Mouse (Mus musculus): ENCODE data around the gene Snx5. TPM values are rescaled to one million over a fixed set of nuclear protein-coding genes. Genes with fewer than 3 reads are reported as not detected.

The Snx5 gene
- polyA plus RNA-seq, 1 experiment from 2014 or later: 91.8 TPM

DNA sequence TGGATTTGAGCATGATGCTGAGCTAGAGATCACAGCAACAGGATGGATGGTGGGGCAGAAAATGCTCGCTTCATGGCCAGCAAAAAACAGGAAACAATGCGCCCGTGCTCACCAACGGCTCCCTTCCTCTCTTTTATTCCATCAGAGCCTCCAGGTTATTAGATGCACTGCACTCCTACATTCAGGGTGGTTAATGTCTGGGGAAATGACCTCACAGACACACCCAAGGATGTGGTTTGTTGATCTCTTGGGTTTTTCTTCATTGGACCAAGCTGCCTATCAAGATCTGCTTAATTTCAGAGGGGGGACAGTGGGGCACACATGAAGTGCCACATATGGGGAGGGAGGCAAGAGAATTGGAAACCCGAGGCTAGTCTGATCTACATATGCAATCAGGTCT, 39.6 kb downstream of the Snx5 start:
- 81% methylated on average over 5 of the region's 5 CpGs for WGBS
- no peak for DNase-seq (ENCODE audit: low spot score)
- Histone ChIP-seq H3K4me3 (no peak overlapping the region), H3K4me1 (replicated peaks) (peaks cover 12% of the 10 kb centered on the region), H3K27me3 (ENCODE audit: insufficient read depth, poor library complexity, severe bottlenecking) (no peaks in the 10 kb centered on the region), H3K36me3 (no peaks in the 10 kb centered on the region), H3K27ac (no peak overlapping the region), H3K9me3 (peaks cover 11% of the 10 kb centered on the region; the same call in 1 of the 2 replicates)

DNA sequence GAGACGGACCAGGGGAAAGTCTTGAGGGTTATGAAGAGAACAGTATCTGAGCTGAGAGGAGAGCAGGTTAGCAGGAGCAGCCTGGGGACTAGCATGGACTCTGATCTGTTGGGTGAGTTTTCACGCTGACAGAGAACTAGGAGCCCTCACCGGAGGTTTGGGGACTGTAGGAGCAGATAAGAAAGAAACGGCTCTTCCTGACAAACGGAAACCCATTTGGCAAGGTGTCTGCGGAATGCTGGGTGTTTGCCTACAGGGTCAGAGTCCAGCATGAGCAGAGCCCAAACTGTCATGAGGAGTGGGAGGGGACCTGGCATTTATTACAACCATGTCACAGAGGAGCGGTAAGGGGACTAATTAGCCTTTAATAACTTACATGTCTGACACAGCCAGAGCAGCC, 40.2 kb downstream of the Snx5 start:
- H3K27me3 ChIP-seq (ENCODE audit: insufficient read depth, poor library complexity, severe bottlenecking): no peaks in the 10 kb centered on the region
- H3K9me3 ChIP-seq: peaks cover 11% of the 10 kb centered on the region; the same call in 1 of the 2 replicates
- H3K4me1 ChIP-seq (replicated peaks): peaks cover 5% of the 10 kb centered on the region
- H3K27ac ChIP-seq: no peak overlapping the region
- no peak for DNase-seq (ENCODE audit: low spot score)
- 72% methylated on average over 7 of the region's 7 CpGs for WGBS
- H3K4me3 ChIP-seq: no peak overlapping the region
- H3K36me3 ChIP-seq: no peaks in the 10 kb centered on the region

DNA sequence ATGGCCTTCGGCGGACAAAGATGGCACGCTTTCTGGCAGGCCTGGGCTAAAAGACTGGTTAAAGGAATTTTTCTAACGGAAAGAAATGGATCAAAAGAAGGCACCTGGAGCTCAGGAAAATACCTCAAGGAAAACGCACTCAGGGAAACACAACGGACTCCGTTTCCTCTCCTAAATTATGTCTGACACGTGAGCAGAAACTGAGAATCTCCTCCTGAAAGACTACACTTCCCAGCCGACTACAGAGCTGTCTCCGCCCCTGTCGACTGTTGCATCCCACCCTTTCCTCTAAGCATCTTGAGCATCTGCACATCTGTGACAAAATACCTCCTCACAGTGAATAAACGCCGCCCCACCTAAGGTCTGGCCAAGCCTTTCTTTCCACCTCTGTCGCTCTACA, 41.1 kb downstream of the Snx5 start:
- Histone ChIP-seq H3K4me3 (no peak overlapping the region), H3K27ac (no peak overlapping the region), H3K4me1 (replicated peaks) (peaks cover 7% of the 10 kb centered on the region), H3K27me3 (ENCODE audit: insufficient read depth, poor library complexity, severe bottlenecking) (no peaks in the 10 kb centered on the region), H3K9me3 (peaks cover 8% of the 10 kb centered on the region; the same call in 1 of the 2 replicates), H3K36me3 (no peaks in the 10 kb centered on the region)
- no peak for DNase-seq (ENCODE audit: low spot score)
- 91% methylated on average over 14 of the region's 14 CpGs for WGBS

DNA sequence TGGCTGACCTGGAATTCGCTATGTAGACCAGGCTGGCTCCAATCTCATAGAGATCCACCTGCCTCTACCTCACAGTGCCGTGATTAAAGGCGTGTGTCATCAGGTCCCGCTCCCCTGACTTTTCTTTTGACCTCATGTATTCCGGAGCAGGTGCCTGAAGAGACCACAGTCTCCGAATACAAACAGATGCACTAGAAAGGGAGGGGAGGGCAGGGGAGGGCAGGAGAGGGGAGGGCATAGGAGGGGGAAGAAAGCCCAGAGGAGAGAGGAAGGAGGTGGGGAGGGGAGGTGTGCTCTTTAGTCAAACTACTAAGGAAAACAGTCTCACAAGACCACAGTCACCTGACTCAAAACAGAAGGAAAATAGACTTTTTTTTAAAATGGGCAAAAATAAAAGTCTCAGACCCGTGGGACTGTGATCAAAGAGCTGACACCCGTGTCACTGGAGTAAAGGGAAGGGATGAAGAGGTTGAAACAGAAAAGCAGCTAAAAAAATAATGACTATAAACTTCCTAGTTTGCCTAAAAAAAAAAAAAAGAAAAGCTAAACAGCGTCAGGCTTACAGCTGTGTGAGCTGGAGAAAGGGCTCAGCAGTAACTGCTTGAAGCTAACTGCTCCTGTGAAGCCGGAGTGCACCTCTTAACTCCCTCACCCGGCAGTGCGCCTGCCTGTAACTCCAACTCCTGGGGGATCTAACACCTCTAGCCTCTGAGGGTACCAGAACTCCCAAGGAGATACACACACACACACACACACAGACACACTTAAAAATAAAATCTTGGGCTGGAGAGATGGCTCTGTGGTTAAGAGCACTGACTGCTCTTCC, 42.0 kb downstream of the Snx5 start:
- 78% methylated on average over 12 of the region's 12 CpGs for WGBS
- no peak overlapping the region for H3K27ac ChIP-seq
- H3K4me1 ChIP-seq (replicated peaks): peaks cover 13% of the 10 kb centered on the region
- H3K9me3 ChIP-seq: peaks cover 8% of the 10 kb centered on the region; the same call in 1 of the 2 replicates
- DNase-seq (ENCODE audit: low spot score): no peak
- H3K4me3 ChIP-seq: no peak overlapping the region
- H3K36me3 ChIP-seq: no peaks in the 10 kb centered on the region
- no peaks in the 10 kb centered on the region for H3K27me3 ChIP-seq (ENCODE audit: insufficient read depth, poor library complexity, severe bottlenecking)

DNA sequence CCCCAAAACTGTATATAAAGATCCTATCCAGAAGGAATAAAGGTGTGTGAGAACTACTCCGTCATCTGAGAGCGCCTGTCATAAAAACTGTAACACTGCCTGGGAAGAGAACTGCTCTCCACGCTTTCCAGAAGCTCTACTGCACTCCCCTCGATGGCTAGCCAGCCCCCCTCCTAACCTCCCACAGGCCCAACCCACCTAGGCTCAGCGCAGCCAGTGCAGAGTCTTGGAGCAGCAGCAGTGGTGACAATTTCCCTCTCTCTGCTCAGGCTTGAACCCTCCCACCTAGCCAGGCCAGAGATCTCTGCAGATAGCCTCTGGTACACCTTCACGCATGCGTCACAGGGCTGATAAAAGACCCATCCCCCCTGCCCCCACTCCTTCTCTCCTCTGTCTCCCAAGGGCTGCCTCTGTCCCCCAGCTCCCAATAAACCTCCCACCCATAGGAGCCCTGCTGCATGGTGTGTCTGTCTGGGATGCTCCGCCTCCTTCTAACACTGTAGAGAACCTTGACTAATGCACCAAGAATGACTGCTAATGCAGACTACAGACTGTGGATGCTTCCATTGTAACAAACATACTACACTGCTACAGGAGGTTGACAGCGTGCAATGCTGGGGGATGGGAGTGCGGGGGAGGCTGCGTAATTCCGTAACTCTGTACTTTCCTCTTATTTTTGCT, 43.7 kb downstream of the Snx5 start:
- DNase-seq (ENCODE audit: low spot score): no peak
- Histone ChIP-seq H3K4me3 (no peak overlapping the region), H3K27me3 (ENCODE audit: insufficient read depth, poor library complexity, severe bottlenecking) (no peaks in the 10 kb centered on the region), H3K27ac (no peak overlapping the region), H3K4me1 (replicated peaks) (peaks cover 13% of the 10 kb centered on the region), H3K36me3 (no peaks in the 10 kb centered on the region), H3K9me3 (peaks cover 8% of the 10 kb centered on the region; the same call in 1 of the 2 replicates)
- 83% methylated on average over 12 of the region's 12 CpGs for WGBS

DNA sequence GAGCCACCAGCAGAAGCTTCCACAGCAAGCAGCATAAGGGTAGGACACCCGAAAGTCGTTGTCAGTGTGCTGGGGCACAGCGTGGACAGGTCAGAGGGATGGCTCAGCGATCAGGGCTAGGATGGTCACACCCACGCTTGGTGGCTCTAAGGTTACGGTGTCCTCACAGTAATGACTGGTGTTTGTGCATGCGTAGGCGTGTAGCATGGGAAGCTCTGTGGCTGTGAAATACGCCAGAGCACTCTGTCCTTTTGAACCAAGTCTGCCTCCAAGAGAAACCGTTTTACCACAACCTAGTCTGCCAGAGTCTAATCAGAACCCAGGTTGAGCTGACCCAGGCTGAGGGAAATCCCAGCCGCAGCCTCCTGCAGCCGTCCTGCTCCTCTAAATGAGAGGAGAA, 46.4 kb downstream of the Snx5 start:
- 68% methylated on average over 12 of the region's 12 CpGs for WGBS

DNA sequence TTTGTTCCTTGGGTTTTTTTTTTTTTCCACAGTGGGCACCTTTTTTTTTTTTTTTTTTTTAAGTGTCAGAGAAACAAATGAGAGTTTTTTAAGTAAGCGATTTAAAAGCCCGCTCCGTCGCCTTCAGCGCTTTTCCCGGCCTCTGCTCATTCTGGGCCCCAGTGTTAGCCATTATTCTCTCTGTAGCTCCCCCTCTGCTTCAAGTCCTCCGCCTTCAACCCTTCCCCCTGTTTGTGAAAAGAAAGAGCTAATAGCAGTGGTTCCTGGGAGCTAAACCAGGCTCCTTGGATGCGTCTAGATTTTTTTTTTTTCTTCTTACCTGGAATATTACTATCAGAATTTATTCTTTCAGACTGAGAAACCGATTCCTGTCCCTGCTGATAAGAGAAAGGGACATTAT, 55.1 kb downstream of the Snx5 start:
- 21% methylated on average over 9 of the region's 9 CpGs for WGBS
- Histone ChIP-seq H3K4me1 (replicated peaks) (peaks cover 18% of the 10 kb centered on the region), H3K27me3 (ENCODE audit: insufficient read depth, poor library complexity, severe bottlenecking) (no peaks in the 10 kb centered on the region), H3K36me3 (no peaks in the 10 kb centered on the region), H3K4me3 (no peak overlapping the region), H3K27ac (peak overlapping the region; percentile 66; the same call in 1 of the 2 replicates), H3K9me3 (no peaks in the 10 kb centered on the region)
- no peak for DNase-seq (ENCODE audit: low spot score)

More for the DNA sequence above, 46.4 kb downstream of the Snx5 start:
- no peak overlapping the region for H3K27ac ChIP-seq
- H3K4me1 ChIP-seq (replicated peaks): peaks cover 13% of the 10 kb centered on the region; the same call in 1 of the 2 replicates
- H3K36me3 ChIP-seq: no peaks in the 10 kb centered on the region
- DNase-seq (ENCODE audit: low spot score): no peak
- H3K9me3 ChIP-seq: peaks cover 8% of the 10 kb centered on the region; the same call in 1 of the 2 replicates
- no peak overlapping the region for H3K4me3 ChIP-seq
- H3K27me3 ChIP-seq (ENCODE audit: insufficient read depth, poor library complexity, severe bottlenecking): no peaks in the 10 kb centered on the region

DNA sequence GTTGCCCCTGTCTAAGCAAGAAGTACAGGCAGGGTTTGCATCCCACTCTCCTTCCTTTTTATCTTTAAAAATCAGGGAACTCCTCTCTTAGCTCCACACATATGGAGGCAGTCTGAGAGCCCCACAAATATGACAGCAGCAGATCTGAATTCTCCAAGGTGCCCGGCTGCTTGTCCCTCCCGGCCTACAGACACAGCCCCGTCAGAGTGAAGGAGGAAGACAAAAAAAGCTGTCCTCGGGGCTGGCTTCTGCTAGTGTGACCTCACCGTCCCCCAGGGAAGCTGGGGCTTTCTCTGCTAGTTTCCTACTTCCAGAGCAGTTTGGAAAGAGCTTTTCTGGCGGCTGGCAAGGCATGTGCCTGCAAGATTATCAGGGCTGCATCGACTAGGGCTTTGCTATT, 55.5 kb downstream of the Snx5 start:
- Histone ChIP-seq H3K36me3 (no peaks in the 10 kb centered on the region), H3K27me3 (ENCODE audit: insufficient read depth, poor library complexity, severe bottlenecking) (no peaks in the 10 kb centered on the region), H3K27ac (peak overlapping the region; percentile 66), H3K4me1 (replicated peaks) (peaks cover 18% of the 10 kb centered on the region), H3K4me3 (no peak overlapping the region), H3K9me3 (no peaks in the 10 kb centered on the region)
- WGBS: 6% methylated on average over 7 of the region's 7 CpGs
- peak; percentile 54 for DNase-seq (ENCODE audit: low spot score)

DNA sequence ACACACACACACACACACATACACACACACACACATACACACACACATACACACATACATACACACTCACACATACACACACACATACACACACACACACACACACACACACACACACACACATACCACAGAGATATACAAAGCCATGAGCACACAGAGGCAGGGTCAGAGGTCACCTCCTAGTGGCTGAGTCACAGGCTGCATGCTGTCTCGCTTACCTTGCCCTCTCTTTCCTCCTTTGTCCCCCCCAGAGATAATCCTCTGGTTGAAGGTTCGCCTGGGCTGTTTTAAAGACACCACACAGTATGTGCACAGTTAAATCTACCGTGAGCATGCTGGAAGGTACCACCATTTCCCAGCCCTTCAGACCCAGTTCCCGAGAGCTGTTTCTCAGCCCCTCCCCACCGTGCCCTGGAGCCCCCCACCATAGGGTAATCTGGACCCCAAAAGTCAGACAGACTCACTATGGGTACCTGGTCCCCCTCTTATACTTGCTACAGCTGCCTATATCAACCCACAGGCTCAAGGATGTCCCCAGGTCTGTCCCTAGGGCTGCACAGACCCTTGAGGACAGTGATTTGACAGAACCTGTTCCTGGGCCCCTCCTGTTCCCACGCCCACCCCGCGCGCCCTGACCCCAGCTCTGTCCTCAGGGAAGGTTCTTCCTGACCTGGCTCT, 56.1 kb downstream of the Snx5 start:
- WGBS: 54% methylated on average over 9 of the region's 9 CpGs
- peaks cover 18% of the 10 kb centered on the region for H3K4me1 ChIP-seq (replicated peaks)
- DNase-seq (ENCODE audit: low spot score): no peak
- peak overlapping the region; percentile 66 for H3K27ac ChIP-seq
- no peaks in the 10 kb centered on the region for H3K9me3 ChIP-seq
- H3K4me3 ChIP-seq: no peak overlapping the region
- H3K36me3 ChIP-seq: no peaks in the 10 kb centered on the region
- H3K27me3 ChIP-seq (ENCODE audit: insufficient read depth, poor library complexity, severe bottlenecking): no peaks in the 10 kb centered on the region

DNA sequence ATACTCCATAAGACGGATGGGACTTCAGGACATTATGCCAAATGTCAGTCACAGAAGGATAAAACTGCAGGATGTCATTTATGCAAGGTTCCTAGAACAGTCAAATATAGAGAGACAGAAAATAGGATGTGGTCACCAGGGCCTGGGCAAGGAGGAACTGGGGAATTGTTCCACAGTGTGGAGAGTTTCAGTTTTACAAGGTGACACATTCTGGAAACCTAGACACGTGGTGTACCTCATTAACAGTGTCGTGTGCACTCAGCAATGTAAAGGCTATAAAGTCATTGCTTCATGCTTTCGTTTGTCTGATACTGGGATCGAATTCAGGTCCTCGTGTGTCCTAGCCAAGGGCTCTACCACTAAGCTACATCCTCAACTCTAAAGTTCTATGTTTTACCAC, 56.9 kb downstream of the Snx5 start:
- Histone ChIP-seq H3K27me3 (ENCODE audit: insufficient read depth, poor library complexity, severe bottlenecking) (no peaks in the 10 kb centered on the region), H3K27ac (no peak overlapping the region), H3K36me3 (no peaks in the 10 kb centered on the region), H3K9me3 (no peaks in the 10 kb centered on the region), H3K4me3 (no peak overlapping the region), H3K4me1 (replicated peaks) (peaks cover 18% of the 10 kb centered on the region)
- WGBS: 91% methylated on average over 6 of the region's 6 CpGs
- DNase-seq (ENCODE audit: low spot score): no peak

DNA sequence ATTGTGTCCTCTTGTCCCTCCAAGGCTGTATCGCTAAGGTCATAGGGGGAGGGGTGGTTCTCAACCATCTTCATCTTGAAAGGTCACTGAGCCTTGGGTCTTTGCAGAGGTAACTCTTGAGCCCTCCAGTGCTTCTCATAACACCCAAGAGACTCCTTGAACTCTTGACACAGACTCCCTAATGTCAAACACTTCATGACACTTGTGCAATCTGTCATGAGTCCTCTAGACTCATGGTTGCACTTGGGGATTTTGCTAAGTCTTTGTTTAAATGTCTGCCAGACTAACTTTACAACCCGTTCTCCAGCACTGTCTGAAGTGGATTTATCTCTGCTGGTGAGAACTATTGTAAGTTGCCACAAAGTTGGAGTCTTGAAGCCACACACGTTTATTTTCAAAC, 61.3 kb downstream of the Snx5 start:
- peaks cover 14% of the 10 kb centered on the region for H3K4me1 ChIP-seq (replicated peaks)
- H3K4me3 ChIP-seq: no peak overlapping the region
- no peaks in the 10 kb centered on the region for H3K27me3 ChIP-seq (ENCODE audit: insufficient read depth, poor library complexity, severe bottlenecking)
- H3K36me3 ChIP-seq: no peaks in the 10 kb centered on the region
- no peaks in the 10 kb centered on the region for H3K9me3 ChIP-seq
- 85% methylated on average over 3 of the region's 3 CpGs for WGBS
- DNase-seq (ENCODE audit: low spot score): no peak
- no peak overlapping the region for H3K27ac ChIP-seq

DNA sequence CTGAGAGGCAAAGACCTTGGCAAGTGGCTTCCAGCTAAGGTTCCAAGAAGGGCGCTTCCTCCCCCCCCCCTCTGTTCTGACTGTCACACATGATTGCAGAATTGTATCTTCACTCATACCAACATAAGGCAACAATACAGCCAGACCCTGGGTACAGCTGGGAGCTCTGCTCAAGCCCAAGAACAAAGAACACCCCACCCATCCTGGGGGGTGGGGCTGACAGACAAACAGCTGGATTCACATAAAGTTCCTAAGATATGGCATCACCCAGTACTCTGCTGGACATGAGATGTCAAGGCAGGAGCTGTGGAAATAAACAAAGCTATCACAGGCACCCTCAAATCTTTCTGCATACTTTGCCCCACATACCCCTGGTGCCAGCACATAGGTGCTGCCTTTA, 63.3 kb downstream of the Snx5 start:
- Histone ChIP-seq H3K4me3 (no peak overlapping the region), H3K36me3 (no peaks in the 10 kb centered on the region), H3K27me3 (ENCODE audit: insufficient read depth, poor library complexity, severe bottlenecking) (no peaks in the 10 kb centered on the region), H3K9me3 (no peaks in the 10 kb centered on the region), H3K27ac (no peak overlapping the region), H3K4me1 (replicated peaks) (peaks cover 18% of the 10 kb centered on the region)
- WGBS: 89% methylated on average over 1 of the region's 1 CpGs
- DNase-seq (ENCODE audit: low spot score): no peak

DNA sequence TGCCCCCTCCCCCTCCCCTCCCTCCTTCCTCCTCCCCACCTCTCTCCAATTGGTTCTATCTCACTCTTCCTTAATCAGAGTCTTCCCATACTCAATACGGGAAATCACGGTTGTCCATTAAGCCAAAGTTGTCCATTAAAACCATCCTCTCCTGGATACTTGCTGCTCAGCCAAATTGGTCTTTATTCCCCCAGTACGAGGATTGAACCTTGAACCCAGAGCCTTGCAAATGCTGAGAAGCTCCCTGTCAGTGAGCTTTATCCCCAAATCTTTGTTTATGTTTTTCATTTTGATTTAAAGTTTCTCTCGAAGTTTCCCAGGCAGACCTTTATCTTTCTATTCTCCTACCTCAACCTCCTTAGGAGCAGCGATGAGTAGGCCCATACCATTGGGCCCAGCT, 67.7 kb downstream of the Snx5 start:
- Histone ChIP-seq H3K4me3 (no peak overlapping the region), H3K27me3 (ENCODE audit: insufficient read depth, poor library complexity, severe bottlenecking) (no peaks in the 10 kb centered on the region), H3K36me3 (no peaks in the 10 kb centered on the region), H3K9me3 (0 out of 2 replicates have a peak, but pooled peaks cover 2% of the 10 kb centered on the region), H3K4me1 (replicated peaks) (peaks cover 20% of the 10 kb centered on the region), H3K27ac (0 out of 2 replicates have a peak overlapping the region, but pooled peaks have one; percentile 35)
- 87% methylated on average over 5 of the region's 5 CpGs for WGBS
- no peak for DNase-seq (ENCODE audit: low spot score)

Data from hindbrain, embryonic 10.5 days (tissue).